Mouse (Mus musculus) layer of hippocampus, postnatal 14 days (tissue): ENCODE measurements around the gene Gab2. TPM values are rescaled to one million over a fixed set of nuclear protein-coding genes. Genes with fewer than 3 reads are reported as not detected.
"Not testable (repeated sequence)": the region's sequence is repeated elsewhere in the genome, so short reads cannot be mapped to it uniquely, and the experiment has no call there.

ENCODE experiments used
- DNase-seq, 2 experiments: peaks; one replicate each; pipeline ENCODE4 v3.0.0; 2021 to 2022; ENCODE audit warnings: low spot score in 2 of 2, mixed read lengths in 1 of 2
- total RNA-seq, 2 experiments: library from RNA; stranded (reverse); gene quantifications; 2 replicates each; pipeline ENCODE4 v1.2.3; 2021

Gab2 gene
- total RNA-seq, 2 experiments from 2014 or later: 13.8 to 15.6 TPM

- no peak for DNase-seq
Measured at GRCm38 (mm10) chr7:97128949-97129348, 47.6 kb downstream of the Gab2 start.

- DNase-seq: no peak
Measured at GRCm38 (mm10) chr7:97136453-97136852, 55.1 kb downstream of the Gab2 start.

DNA sequence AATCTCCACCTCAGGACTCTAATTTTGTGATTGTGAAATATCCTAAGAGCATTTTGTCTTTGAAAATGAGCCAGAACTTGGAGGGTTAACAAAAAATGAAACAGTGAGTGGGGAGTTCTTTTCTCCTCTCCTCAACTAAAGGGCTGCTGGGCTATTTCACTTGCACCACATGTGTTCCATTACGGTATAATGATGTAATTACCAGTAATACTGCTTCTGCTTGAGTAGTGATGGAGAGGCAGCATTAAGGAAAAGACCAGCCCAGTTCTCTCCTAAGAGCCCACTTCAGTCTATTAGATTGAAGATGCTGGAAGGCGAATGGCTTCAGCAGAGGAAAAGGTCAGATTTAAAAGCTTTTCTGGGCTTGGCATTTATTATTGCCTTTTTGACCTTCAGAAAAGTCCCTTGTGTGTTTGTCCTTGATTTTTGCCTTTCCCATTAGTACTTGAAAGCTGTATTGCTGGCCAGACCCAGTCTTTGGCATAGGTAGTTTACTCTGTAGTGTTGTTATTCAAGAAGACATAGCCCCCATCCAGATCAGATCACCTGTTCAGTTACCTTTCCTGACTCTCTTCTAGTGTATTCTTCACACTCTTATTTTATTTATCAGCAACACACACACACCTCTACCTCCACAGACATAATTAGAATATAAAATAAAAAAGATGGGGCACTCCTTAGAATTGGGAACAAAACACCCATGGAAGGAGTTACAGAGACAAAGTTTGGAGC is 69.9 kb downstream of the Gab2 start:
- DNase-seq: no peak

GRCm38 (mm10) chr7:97154756-97155487 is 73.5 kb downstream of the Gab2 start:
- DNase-seq: peak in 1 of 2 experiments; percentile 30

DNA sequence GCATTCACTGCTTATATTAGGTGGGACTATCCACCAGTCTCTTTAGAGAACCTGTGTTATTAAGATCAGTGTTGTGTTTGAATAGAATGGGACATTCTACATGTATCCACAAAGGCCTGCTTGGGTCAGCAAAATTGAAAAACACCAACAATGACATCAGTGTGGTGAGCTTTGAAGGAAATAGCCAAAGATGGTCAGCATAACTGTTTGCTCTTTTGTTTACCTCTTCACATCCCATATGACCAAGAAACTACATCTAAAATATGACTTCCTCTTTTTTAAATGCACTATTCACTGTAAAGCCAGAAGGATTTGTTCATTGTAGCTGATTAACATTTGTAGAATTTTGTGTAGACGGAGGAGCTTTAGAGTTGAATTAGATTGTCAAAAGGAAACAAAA is 82.9 kb downstream of the Gab2 start:
- DNase-seq: no peak

DNA sequence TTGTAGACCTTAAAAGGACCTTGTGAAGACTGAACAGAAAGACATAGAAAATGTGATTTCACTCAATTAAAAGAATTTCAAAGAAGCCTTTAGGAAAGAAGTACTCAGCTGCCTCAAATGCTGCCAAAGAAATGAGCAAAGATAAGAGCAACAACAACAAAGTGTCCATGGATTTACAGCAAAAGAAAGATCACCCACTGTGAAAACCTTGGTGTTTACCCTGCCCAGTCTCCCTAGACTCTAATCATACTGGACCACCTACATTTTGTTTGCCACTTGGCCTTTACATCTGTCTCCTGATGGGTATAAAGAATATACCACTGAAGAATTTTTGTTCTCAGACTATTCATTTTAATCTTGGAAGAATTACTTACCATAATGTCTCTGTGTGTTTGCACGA is 89.7 kb downstream of the Gab2 start:
- DNase-seq: no peak

- DNase-seq: no peak
Measured at GRCm38 (mm10) chr7:97171719-97172118, 90.3 kb downstream of the Gab2 start.

GRCm38 (mm10) chr7:97172126-97172525 is 90.7 kb downstream of the Gab2 start:
- no peak for DNase-seq

DNA sequence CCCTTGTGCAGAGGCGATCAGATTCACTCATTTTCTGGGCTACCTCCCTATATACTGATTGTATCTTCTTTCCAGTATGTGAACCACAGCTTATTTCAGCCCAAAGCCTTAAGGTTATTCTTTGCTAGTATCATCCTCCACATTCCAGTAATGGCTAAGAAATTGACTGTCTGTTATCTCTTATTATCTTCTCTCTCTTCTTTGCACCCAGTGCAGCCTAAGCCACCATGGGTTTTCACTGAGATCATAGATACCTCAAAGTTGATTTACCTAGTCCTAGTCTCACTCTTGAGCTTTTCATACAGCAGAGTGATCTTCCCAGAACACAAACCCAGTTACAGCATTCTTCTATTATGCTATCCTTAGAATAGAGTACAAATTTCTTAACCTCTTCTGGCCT is 100.5 kb downstream of the Gab2 start:
- no peak for DNase-seq

DNA sequence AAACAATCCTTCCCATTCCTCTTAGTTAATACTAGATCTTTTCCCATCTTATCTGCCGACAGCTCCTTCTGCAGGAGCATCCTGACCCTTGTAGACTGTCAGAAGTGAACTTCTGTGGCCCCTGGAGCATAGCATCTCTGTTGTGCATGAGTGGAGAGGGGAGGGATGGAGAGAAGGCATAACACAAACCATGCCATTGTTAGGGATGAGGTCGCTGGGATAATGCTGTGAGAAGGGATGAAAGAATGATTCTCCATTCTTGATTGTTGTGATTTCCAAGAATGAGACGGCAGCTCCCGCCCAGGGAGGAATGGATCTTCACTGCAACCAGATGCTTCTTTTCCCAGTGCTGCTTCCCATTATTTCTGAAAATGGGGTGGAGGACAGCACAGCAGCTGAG is 102.0 kb downstream of the Gab2 start:
- DNase-seq: no peak

DNA sequence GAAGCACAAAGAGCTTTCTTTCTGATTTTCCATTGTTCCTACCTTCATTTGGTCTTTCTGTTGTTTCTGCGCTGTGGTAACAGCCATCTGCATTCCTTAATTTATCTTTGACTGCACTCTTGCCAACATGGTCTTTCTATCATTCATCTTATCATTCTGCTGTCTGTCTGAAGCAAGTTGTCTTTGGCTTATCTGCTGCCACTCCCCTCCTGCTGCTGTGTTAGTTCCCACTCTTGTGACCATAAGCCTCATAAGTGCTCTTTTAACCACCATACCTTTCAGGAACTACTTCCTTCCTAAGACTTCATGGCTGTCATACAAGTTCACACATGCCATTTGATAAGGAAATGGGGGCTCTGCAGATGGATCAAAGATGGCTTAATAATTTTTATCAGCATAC is 102.6 kb downstream of the Gab2 start:
- no peak for DNase-seq

DNA sequence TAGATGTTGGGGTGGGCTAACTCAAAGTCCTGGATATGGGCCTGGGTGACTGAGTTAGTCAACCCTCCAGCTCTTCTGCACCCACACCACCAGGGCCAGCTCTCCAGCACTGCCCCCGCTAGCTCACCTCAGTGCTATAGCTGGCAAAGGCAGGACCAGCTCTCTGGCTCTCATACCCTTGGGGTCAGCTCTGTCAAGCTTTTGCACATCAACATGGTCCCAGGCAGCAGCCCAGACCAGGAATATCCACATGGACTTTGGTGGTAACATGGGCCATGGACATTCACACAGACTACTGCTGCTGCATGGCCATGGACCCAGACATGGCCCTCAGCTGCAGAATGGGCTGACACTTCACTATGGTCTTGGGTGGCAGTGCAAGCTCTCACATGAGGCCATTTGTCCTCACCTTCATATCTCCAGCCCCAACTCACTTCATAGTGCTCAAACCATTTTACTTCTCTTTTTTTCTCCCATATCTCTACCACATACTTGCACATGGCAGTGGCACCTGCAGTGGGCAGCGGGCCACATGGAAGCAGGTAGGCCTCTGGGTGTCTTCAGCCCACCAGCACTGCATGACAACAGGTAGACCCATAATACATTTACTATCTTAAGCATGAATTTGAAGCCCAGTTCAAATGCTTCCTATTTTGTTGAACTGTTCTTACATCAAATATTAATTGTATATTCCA is 106.1 kb downstream of the Gab2 start:
- DNase-seq: no peak

DNA sequence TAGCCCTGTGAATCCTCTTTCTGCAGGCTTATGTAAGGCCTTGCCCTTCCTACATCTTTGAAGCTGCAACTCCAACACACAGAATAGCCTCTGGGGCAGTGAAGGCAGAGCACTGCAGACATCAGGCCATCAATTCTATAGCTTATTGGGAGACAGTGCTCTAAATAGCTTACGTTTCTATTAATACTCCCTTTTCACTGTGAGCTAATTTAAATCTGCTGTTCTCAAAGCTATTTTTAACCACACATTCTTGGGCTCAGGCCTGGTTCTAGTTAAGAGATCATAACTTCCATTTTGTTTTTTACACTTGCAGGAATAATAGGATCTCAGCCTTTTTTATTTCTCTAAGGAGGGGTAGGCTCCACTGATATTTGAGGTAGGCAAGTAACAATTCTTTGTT is 107.7 kb downstream of the Gab2 start:
- no peak for DNase-seq

DNA sequence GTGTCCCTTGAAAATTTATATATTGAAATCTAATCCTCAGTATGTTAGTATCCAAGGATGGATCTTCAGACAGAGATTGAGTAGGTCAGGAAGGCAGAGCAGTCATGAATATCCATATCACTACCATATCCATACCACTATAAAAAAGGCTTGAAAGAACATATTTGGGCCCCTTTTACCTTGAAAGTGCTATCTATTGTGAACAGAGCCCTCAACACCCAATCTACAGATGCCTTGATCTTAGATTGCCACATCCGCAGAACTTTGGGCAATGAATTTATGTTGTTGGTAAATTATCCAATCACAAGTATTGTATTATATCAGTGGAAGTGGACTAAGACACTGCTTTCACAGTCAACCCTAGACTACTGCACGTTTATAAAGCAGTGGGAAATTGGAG is 122.5 kb downstream of the Gab2 start:
- DNase-seq: no peak

DNA sequence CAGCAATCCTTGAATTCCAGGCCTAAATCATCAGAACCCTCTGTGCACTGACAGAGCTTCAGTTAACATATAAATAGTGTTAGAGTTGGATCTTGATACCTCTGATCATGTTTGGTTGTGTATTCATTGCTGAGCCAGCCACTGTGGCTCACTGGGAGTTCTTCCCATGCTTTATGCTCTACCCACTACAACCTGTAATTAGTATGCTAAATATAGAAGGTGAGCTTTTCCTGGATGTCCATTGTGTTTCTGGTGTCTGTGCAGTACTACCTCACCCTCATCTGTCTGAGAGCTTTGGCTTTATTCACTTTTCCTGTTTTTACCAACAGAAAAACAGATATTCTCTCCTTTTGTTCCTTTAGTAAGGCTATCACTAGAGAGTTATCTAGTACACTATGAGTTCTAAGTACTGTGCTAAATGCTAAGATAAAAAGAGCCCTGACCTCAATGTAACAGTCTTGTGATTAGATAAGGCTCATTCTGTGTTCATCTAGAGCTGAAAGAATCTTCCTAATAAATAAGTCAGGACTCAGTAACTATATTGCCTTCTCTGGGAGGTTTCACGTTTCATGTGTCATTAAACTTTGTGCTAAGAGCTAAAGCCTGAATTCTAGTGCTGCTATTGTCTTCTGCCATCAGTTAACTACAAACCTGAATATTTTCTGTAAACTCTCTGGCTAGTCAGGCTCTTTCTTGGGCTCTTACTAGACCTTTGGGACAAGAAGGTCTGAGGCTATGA is 127.6 kb downstream of the Gab2 start:
- no peak for DNase-seq

- DNase-seq: no peak
Measured at GRCm38 (mm10) chr7:97210064-97210685, 128.8 kb downstream of the Gab2 start.

GRCm38 (mm10) chr7:97211117-97211516 is 129.7 kb downstream of the Gab2 start:
- no peak for DNase-seq

GRCm38 (mm10) chr7:97223836-97224235 is 142.4 kb downstream of the Gab2 start:
- no peak for DNase-seq

- peak; percentile 28 to 55 for DNase-seq
Measured at GRCm38 (mm10) chr7:97245261-97245949, 164.0 kb downstream of the Gab2 start.

GRCm38 (mm10) chr7:97245950-97246578 is 164.7 kb downstream of the Gab2 start:
- DNase-seq: not testable (repeated sequence)
